In the genomic region with DNA sequence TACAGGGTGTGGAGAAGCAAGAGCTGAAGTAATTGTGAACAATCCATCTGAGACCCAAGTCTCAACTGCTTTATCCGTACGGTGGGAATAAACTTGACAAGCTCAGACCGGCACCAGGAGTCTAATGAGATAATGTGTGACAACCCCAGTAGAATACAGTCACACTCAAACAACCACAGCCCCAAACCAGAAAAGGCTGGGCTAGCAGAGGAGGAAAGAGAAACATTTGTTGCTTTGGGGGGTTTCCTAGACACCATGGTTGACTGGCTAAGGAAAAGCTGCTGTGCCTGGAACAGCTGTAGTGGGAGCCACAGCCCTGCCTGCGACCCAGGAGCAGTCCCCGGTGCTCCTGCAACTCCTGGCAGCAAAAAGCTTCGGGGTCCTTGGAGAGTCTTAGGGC, we compare ENCODE assay signal across 26 mouse cellular contexts.
DNase-seq lines count a peak whose midpoint lies in the region; ATAC-seq and TF ChIP-seq lines count a peak whose summit lies in the region.
"Had no signal": no experiment of that assay in that cellular context is flagged by ENCODE, and none has a peak within 500 bp of the region (broad histone marks: within the 10 kb centered on the region; RNA-seq: fewer than 3 reads in every experiment).

No protein-coding gene starts in this region.

- peak; percentile 11 for DNase-seq in gastrocnemius, postnatal 25 days
- DNase-seq in gastrocnemius, adult 2 months: no peak
- DNase-seq in midbrain, embryonic 11.5 days (ENCODE audit: low spot score, missing footprints): peak; percentile 61
- DNase-seq in midbrain, postnatal 0 days (ENCODE audit: low spot score): no peak
- peak; percentile 19 for DNase-seq in CH12.LX (ENCODE audit: extremely low read depth)
- DNase-seq: adrenal gland, adult 2 months; adrenal gland, postnatal 10 days; adrenal gland, postnatal 25 days; cerebellum, adult 11 months; cerebellum, adult 18-20 months; cerebellum, adult 8-10 months; cerebellum, adult 9-11 months; cerebellum, postnatal 14 days; cerebellum, postnatal 36 days; embryo, embryonic 11 days had no signal

- no peaks in the 10 kb centered on the region for H3K79me2 ChIP-seq in CH12.LX (replicated peaks; ENCODE audit: control insufficient read depth, extremely low read depth, insufficient read depth, poor library complexity, severe bottlenecking)

- dilution Hi-C loops in CH12.LX (cut with MboI; ENCODE audit: extremely low pct_ligation_motif_present, extremely low pct_unique_long_range_greater_than_20kb, low sequenced_read_pairs): no loop called here

- no peak overlapping the region for H3K4me2 ChIP-seq in midbrain, embryonic 11.5 days
- no peak overlapping the region for H3K4me2 ChIP-seq in midbrain, postnatal 0 days (ENCODE audit: low read depth, low read length, poor library complexity, severe bottlenecking)
- peak overlapping the region; percentile 38 for H3K4me2 ChIP-seq in CH12.LX (ENCODE audit: insufficient read depth, low read depth, poor library complexity, severe bottlenecking)
- 0 out of 2 replicates have a peak overlapping the region, but pooled peaks have one; percentile 10 for H3K4me2 ChIP-seq in neural tube, embryonic 15.5 days
- H3K4me2 ChIP-seq: embryonic facial prominence, embryonic 13.5 days; embryonic facial prominence, embryonic 15.5 days; forebrain, embryonic 12.5 days had no signal

- no peak for TF ChIP-seq EP300 in CH12.LX (IDR thresholded peaks at IDR 0.05; ENCODE audit: low read length)

- H3K27ac ChIP-seq in gastrocnemius, adult 2 months: no peak overlapping the region
- no peak overlapping the region for H3K27ac ChIP-seq in midbrain, embryonic 11.5 days (ENCODE audit: low read depth, low read length)
- H3K27ac ChIP-seq in midbrain, postnatal 0 days (ENCODE audit: low read depth, low read length): no peak overlapping the region
- no peak overlapping the region for H3K27ac ChIP-seq in CH12.LX (ENCODE audit: insufficient read depth, low read depth)
- H3K27ac ChIP-seq in neural tube, embryonic 15.5 days (replicated peaks): no peak overlapping the region
- H3K27ac ChIP-seq: embryonic facial prominence, embryonic 13.5 days; embryonic facial prominence, embryonic 15.5 days; forebrain, embryonic 10.5 days; forebrain, embryonic 12.5 days had no signal

- WGBS in midbrain, embryonic 11.5 days: 78% methylated on average over 6 of the region's 6 CpGs
- 56% methylated on average over 6 of the region's 6 CpGs for WGBS in midbrain, postnatal 0 days
- WGBS in neural tube, embryonic 15.5 days: 41% methylated on average over 6 of the region's 6 CpGs

- no peaks in the 10 kb centered on the region for H3K36me3 ChIP-seq in midbrain, embryonic 11.5 days (ENCODE audit: control insufficient read depth, insufficient read depth, low read length)
- H3K36me3 ChIP-seq in midbrain, postnatal 0 days (ENCODE audit: insufficient read depth, low read length): no peaks in the 10 kb centered on the region
- H3K36me3 ChIP-seq in CH12.LX (replicated peaks in 1 of 2; ENCODE audit: control insufficient read depth in 1 of 2, insufficient read depth in 1 of 2, low read length in 1 of 2): no peaks in the 10 kb centered on the region
- no peaks in the 10 kb centered on the region for H3K36me3 ChIP-seq in neural tube, embryonic 15.5 days
- H3K36me3 ChIP-seq: embryonic facial prominence, embryonic 13.5 days; embryonic facial prominence, embryonic 15.5 days; forebrain, embryonic 10.5 days; forebrain, embryonic 12.5 days; G1E had no signal

- no peaks in the 10 kb centered on the region for H3K4me1 ChIP-seq in midbrain, embryonic 11.5 days (ENCODE audit: control insufficient read depth, insufficient read depth, low read length)
- no peaks in the 10 kb centered on the region for H3K4me1 ChIP-seq in midbrain, postnatal 0 days (ENCODE audit: insufficient read depth, low read length)
- H3K4me1 ChIP-seq in CH12.LX (ENCODE audit: control insufficient read depth in 1 of 2, insufficient read depth in 2 of 2): peaks cover 4 to 39% of the 10 kb centered on the region in 2 experiments
- peaks cover 22% of the 10 kb centered on the region for H3K4me1 ChIP-seq in neural tube, embryonic 15.5 days
- H3K4me1 ChIP-seq: embryonic facial prominence, embryonic 13.5 days; embryonic facial prominence, embryonic 15.5 days; forebrain, embryonic 10.5 days; forebrain, embryonic 12.5 days had no signal

- no peaks in the 10 kb centered on the region for H3K9me3 ChIP-seq in midbrain, embryonic 11.5 days (ENCODE audit: control insufficient read depth, low read length)
- no peaks in the 10 kb centered on the region for H3K9me3 ChIP-seq in midbrain, postnatal 0 days (ENCODE audit: low read length)
- no peaks in the 10 kb centered on the region for H3K9me3 ChIP-seq in CH12.LX (replicated peaks; ENCODE audit: low read length)
- no peaks in the 10 kb centered on the region for H3K9me3 ChIP-seq in neural tube, embryonic 15.5 days (replicated peaks)
- H3K9me3 ChIP-seq: embryonic facial prominence, embryonic 13.5 days; embryonic facial prominence, embryonic 15.5 days; forebrain, embryonic 10.5 days; forebrain, embryonic 12.5 days; G1E had no signal

- TF ChIP-seq CTCF in gastrocnemius, adult 2 months (IDR thresholded peaks at IDR 0.05): no peak
- TF ChIP-seq CTCF in midbrain, postnatal 0 days (IDR thresholded peaks at IDR 0.05): no peak
- TF ChIP-seq CTCF in CH12.LX (conservative IDR thresholded peaks at IDR 0.05 in 1 of 2, IDR thresholded peaks at IDR 0.05 in 1 of 2; ENCODE audit: low read depth in 2 of 2, low read length in 2 of 2): no peak

- H3K9ac ChIP-seq in midbrain, embryonic 11.5 days (ENCODE audit: low read length): no peak overlapping the region
- no peak overlapping the region for H3K9ac ChIP-seq in midbrain, postnatal 0 days (replicated peaks; ENCODE audit: low read length, poor library complexity, severe bottlenecking)
- H3K9ac ChIP-seq in CH12.LX (ENCODE audit: insufficient read depth, low read depth): no peak overlapping the region
- H3K9ac ChIP-seq in neural tube, embryonic 15.5 days (replicated peaks): no peak overlapping the region
- H3K9ac ChIP-seq: embryonic facial prominence, embryonic 13.5 days; embryonic facial prominence, embryonic 15.5 days; forebrain, embryonic 12.5 days had no signal

- no peak for ATAC-seq in midbrain, embryonic 11.5 days (ENCODE audit: low FRiP score)
- no peak for ATAC-seq in midbrain, postnatal 0 days (ENCODE audit: low FRiP score)
- peak; percentile 17; the same call in 1 of the 2 replicates for ATAC-seq in neural tube, embryonic 15.5 days (ENCODE audit: low FRiP score)
- no peak for ATAC-seq in activated CD4-positive, CD25-positive, alpha-beta regulatory T cell, adult 4 months
- ATAC-seq: forebrain, embryonic 14.5 days; forebrain, embryonic 16.5 days; Patski had no signal

- no peaks in the 10 kb centered on the region for H3K27me3 ChIP-seq in midbrain, embryonic 11.5 days (ENCODE audit: control insufficient read depth, insufficient read depth, low read length)
- H3K27me3 ChIP-seq in midbrain, postnatal 0 days (ENCODE audit: insufficient read depth, low read length): no peaks in the 10 kb centered on the region
- no peaks in the 10 kb centered on the region for H3K27me3 ChIP-seq in CH12.LX (replicated peaks)
- H3K27me3 ChIP-seq in neural tube, embryonic 15.5 days (replicated peaks): 0 out of 2 replicates have a peak, but pooled peaks cover 4% of the 10 kb centered on the region
- H3K27me3 ChIP-seq: embryonic facial prominence, embryonic 13.5 days; embryonic facial prominence, embryonic 15.5 days had no signal

- TF ChIP-seq RAD21 in CH12.LX (IDR thresholded peaks at IDR 0.05; ENCODE audit: low read depth, low read length): no peak

- intact Hi-C loops in gastrocnemius, adult 2 months (cut with DNase I): no loop called here

- in situ Hi-C loops in CH12.LX (cut with MboI; ENCODE audit: low pct_ligation_motif_present, low pct_unique_long_range_greater_than_20kb, low sequenced_read_pairs): no loop called here

- TF ChIP-seq POLR2A in CH12.LX (IDR thresholded peaks at IDR 0.05; ENCODE audit: low read depth, low read length): no peak

- H3K4me3 ChIP-seq in gastrocnemius, adult 2 months: no peak overlapping the region
- no peak overlapping the region for H3K4me3 ChIP-seq in midbrain, embryonic 11.5 days (ENCODE audit: low read depth, low read length)
- H3K4me3 ChIP-seq in midbrain, postnatal 0 days (ENCODE audit: low read depth, low read length): no peak overlapping the region
- H3K4me3 ChIP-seq in CH12.LX (replicated peaks in 1 of 3; ENCODE audit: low read depth in 2 of 3, low read length in 2 of 3, poor library complexity in 1 of 3): no peak overlapping the region
- no peak overlapping the region for H3K4me3 ChIP-seq in neural tube, embryonic 15.5 days (replicated peaks)
- H3K4me3 ChIP-seq: embryonic facial prominence, embryonic 13.5 days; embryonic facial prominence, embryonic 15.5 days; erythroblast, embryonic 14.5 days; forebrain, embryonic 10.5 days; forebrain, embryonic 12.5 days had no signal

TF ChIP-seq in CH12.LX, 34 proteins besides CTCF, POLR2A, EP300 and RAD21:
- TF ChIP-seq ZKSCAN1 (IDR thresholded peaks at IDR 0.05; ENCODE audit: borderline replicate concordance, low read depth, low read length) (no peak), UBTF (IDR thresholded peaks at IDR 0.05; ENCODE audit: low read depth, low read length) (no peak), ZMIZ1 (IDR thresholded peaks at IDR 0.05; ENCODE audit: low read depth, low read length) (no peak), GABPA (IDR thresholded peaks at IDR 0.05; ENCODE audit: insufficient replicate concordance, low read depth, low read length) (no peak), RCOR1 (conservative IDR thresholded peaks at IDR 0.05; ENCODE audit: low read depth, low read length) (no peak), TCF12 (IDR thresholded peaks at IDR 0.05; ENCODE audit: low read depth, low read length) (no peak), ETS1 (conservative IDR thresholded peaks at IDR 0.05; ENCODE audit: low read depth, low read length) (no peak), NELFE (IDR thresholded peaks at IDR 0.05; ENCODE audit: low read depth, low read length) (no peak), MYC (IDR thresholded peaks at IDR 0.05; ENCODE audit: low read depth, low read length) (no peak)

Comparison
In these comparisons a context has a peak if more than half of its experiments do, and no peak if none do; other contexts are left out.
1. DNase-seq: peak in gastrocnemius, postnatal 25 days (single experiment), midbrain, embryonic 11.5 days (single experiment) and CH12.LX (single experiment); none in gastrocnemius, adult 2 months (single experiment) and midbrain, postnatal 0 days (single experiment).
2. H3K4me2 ChIP-seq: peak in CH12.LX (single experiment) and neural tube, embryonic 15.5 days (single experiment); none in midbrain, embryonic 11.5 days (single experiment) and midbrain, postnatal 0 days (single experiment).